Mouse (Mus musculus): ENCODE results near the gene Tcte2. TPM values are rescaled to one million over a fixed set of nuclear protein-coding genes. Genes with fewer than 3 reads are reported as not detected.
"Not testable (repeated sequence)": the region's sequence is repeated elsewhere in the genome, so short reads cannot be mapped to it uniquely, and the experiment has no call there.

The Tcte2 gene
- total RNA-seq (2021), result 10 to 100 TPM; 12.9 to 15.9 TPM
- long read RNA-seq, experiment 1, partial matches to known transcripts, result 0 of 5 reads
- long read RNA-seq, experiment 1, other reads (novel, unspliced or antisense), result 4 of 5 reads
- long read RNA-seq, experiment 2, partial matches to known transcripts, result 1 of 9 reads
- long read RNA-seq, experiment 2, other reads (novel, unspliced or antisense), result 4 of 9 reads

- DNase-seq (ENCODE audit: low spot score in 2 of 2), result peak in 1 of 2 experiments; percentile 33
- intact Hi-C loops (cut with DNase I), result loop anchor here (5.0 kb wide), 2 partner anchors 66 to 289 kb away; no protein-coding TSS in a partner anchor
These were observed at the start of gene Tcte2 for GRCm38 (mm10) chr17:13761179-13761913. TSS of gene Tcte2 (minus strand) at chr17:13761825.

DNA sequence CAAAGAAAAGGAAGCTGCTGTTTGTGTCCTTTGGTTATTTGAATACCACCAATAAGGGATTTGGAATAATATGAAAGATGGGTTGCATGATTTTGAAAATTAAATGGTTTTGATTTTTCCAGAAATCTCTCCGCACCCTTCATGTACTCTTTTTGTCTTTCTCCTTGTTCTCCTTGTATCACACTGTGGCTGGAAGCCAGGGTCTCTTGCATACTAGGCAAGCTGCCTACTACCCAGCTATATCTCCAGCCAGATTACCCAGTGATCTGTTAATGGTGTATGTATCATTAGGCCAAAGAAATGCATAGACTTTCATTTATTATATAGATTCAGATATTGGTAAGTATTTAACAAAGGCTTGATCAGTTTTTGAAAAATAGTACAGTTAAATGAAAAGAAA lies 44.4 kb upstream of the Tcte2 start:
- intact Hi-C loops (cut with DNase I), result no loop called here
- no peak for DNase-seq (ENCODE audit: low spot score in 2 of 2)

DNA sequence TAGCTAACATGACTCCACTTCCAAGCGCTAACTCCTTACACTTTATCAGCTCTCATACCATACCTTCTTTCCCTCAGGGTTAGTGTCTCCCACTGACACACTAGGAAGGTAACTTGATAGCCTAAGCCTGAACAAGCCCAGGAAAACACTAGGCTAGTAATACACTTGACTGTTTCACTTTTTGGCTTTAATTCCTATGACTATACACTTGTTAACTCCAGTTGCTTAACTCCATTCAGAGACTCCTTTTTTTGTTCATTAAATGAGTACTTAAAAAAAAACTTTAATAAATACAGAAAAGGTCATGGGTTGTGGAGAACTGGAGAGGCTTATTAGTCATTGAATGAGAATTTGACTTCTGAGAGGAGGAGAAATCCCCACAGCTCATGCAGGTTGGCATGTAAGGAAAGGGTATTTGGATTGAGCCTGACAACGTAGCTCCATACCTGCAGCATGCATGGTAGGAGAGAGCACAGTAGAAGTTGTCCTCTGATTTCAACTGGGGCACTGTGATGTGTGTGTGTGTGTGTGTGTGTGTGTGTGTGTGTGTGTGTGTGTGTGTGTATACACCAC lies 41.3 kb upstream of the Tcte2 start:
- intact Hi-C loops (cut with DNase I), result no loop called here
- no peak for DNase-seq (ENCODE audit: low spot score in 2 of 2)

DNA sequence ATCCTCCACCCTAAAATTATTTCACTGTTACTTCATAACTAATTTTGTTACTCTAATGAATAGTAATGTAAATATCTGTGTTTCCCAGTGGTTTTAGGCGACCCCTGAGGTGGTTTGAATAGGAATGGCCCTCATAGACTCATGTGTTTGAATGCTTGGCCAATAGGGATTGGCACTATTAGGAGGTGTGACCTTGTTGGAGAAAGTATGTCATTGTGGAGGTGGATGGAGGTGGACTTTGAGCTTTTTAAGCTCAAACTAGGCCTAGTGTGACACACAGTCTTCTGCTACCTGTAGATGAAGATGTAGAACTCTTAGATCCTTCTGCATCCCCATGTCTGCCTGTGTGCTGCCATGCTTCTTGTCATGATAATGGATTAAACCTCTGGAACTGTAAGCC lies 36.1 kb upstream of the Tcte2 start:
- DNase-seq (ENCODE audit: low spot score in 2 of 2), result no peak
- intact Hi-C loops (cut with DNase I), result no loop called here

DNA sequence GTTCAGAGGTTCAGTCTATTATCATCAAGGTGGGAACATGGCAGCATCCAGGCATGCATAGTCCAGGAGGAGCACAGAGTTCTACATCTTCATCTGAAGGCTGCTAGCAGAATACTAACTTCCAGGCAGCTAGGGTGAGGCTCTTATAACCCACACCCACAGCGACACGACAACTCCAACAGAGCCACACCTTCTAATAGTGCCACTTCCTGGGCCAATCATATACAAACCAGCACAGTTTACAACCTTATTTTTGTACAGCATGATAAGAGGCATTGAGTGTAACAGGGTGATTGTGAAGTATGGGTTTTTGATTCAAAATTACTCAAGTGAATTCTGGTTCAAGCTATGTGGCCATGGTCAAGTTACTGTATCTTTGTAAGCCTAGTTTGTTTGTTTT lies 28.4 kb upstream of the Tcte2 start:
- DNase-seq (ENCODE audit: low spot score in 2 of 2); intact Hi-C loops (cut with DNase I): not testable (repeated sequence)

- DNase-seq (ENCODE audit: low spot score in 2 of 2), result no peak
- intact Hi-C loops (cut with DNase I), result no loop called here
These were observed 21.8 kb upstream of the Tcte2 start for GRCm38 (mm10) chr17:13783469-13783868.

- intact Hi-C loops (cut with DNase I), result no loop called here
- no peak for DNase-seq (ENCODE audit: low spot score in 2 of 2)
These were observed 20.3 kb upstream of the Tcte2 start for GRCm38 (mm10) chr17:13781948-13782347.

DNA sequence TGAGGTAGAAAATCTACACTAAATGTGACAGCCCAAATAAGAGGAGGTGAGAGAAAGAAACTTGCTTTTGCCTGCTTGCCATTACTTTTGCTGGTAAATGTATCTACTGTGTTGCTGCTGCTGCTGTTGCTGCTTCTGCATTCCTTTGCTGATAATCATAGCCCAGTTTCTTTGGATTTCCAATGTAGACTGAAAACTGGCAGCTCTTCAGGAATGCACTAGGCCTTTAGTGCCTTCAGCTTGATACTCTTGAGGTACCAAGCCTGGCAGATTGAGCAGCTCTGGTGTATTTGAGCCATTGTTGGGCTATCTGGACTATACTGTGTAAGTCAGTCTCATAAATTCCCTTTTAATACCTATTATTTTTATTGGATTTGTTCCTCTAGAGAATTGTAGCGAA lies 17.2 kb upstream of the Tcte2 start:
- intact Hi-C loops (cut with DNase I), result no loop called here
- no peak for DNase-seq (ENCODE audit: low spot score in 2 of 2)

DNA sequence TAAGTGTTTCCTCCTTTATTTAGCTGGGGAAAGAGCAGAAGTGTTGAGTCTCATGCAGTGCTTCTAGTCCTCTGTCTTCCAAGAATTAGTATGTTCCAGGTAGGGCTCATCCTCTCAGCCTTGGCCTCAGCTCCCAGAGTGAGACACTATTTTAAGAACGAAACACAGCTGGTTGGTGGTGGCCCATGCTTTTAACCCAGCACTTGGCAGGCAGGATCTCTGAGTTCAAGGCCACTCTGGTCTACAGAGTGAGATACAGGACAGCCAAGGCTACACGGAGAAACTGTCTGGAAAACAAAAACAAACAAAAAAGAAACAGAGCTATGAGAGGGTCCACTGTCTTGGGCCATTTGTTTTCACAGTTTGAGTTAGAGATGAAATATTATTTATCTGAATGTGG lies 16.1 kb upstream of the Tcte2 start:
- intact Hi-C loops (cut with DNase I), result no loop called here
- DNase-seq (ENCODE audit: low spot score in 2 of 2), result no peak

DNA sequence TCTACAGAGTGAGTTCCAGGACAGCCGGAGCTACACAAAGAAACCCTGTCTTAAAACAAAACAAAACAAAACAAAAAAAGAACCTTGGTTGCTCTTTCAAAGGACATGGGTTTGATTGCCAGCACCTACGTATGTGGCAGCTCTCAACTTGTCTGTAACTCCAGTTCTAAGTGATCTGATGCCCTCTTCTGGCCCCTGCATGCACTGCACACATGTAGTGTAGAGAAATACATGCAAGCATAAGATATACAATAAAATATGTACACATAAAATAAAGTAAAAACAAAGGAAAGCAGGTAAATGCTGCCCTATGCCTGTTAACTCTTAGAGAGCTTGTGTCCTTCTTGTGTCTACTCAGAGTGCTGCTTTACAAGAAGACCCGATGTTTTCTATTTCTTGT lies 7.6 kb upstream of the Tcte2 start:
- intact Hi-C loops (cut with DNase I), result no loop called here
- peak in 1 of 2 experiments; percentile 63 for DNase-seq (ENCODE audit: low spot score in 2 of 2)

GRCm38 (mm10) chr17:13768531-13768930 lies 6.9 kb upstream of the Tcte2 start:
- intact Hi-C loops (cut with DNase I), result no loop called here
- DNase-seq (ENCODE audit: low spot score in 2 of 2), result no peak

GRCm38 (mm10) chr17:13764911-13765310 lies 3.3 kb upstream of the Tcte2 start:
- DNase-seq (ENCODE audit: low spot score in 2 of 2), result not testable (repeated sequence)
- intact Hi-C loops (cut with DNase I), result loop anchor here (5.0 kb wide), 2 partner anchors 62 to 293 kb away; no protein-coding TSS in a partner anchor

DNA sequence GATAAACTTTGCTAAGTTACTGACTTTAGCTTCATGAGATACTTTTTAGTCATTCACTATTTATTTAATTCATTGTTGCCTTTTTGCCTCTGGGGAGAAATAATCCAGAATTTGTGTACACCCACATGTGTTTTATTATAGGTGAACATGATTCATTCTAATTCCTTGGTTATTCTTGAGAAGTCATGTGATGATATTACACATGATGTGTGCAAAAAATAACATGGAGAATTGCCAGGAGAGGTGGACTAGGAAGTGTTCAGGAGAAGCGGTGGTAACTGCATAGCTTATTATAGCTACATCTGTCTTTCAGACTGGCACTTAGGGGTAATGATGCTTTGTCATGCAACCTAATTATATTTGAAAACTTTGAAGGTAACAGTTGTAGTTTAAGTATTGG lies 2.2 kb upstream of the Tcte2 start:
- DNase-seq (ENCODE audit: low spot score in 2 of 2), result no peak
- intact Hi-C loops (cut with DNase I), result loop anchor here (5.0 kb wide), 2 partner anchors 63 to 292 kb away; no protein-coding TSS in a partner anchor

- no peak for DNase-seq (ENCODE audit: low spot score in 2 of 2)
- intact Hi-C loops (cut with DNase I), result loop anchor here (5.0 kb wide), 2 partner anchors 67 to 288 kb away; no protein-coding TSS in a partner anchor
These were observed 898 bp downstream of the Tcte2 start for GRCm38 (mm10) chr17:13760675-13761178.

- intact Hi-C loops (cut with DNase I), result loop anchor here (5.0 kb wide), 3 partner anchors 67 to 288 kb away; no protein-coding TSS in a partner anchor
These were observed 1.6 kb downstream of the Tcte2 start, which contains the start of gene Afdn for GRCm38 (mm10) chr17:13759853-13760627. TSS of gene Afdn (plus strand) at chr17:13760539.

GRCm38 (mm10) chr17:13759156-13759852 lies 2.3 kb downstream of the Tcte2 start:
- DNase-seq (ENCODE audit: low spot score in 2 of 2), result peak; percentile 34 to 72
- intact Hi-C loops (cut with DNase I), result loop anchor here (5.0 kb wide), 1 partner anchor 77 kb away; no protein-coding TSS in a partner anchor

More at GRCm38 (mm10) chr17:13759853-13760627, 1.6 kb downstream of the Tcte2 start, which contains the start of gene Afdn:
- DNase-seq (ENCODE audit: low spot score in 2 of 2), result peak; percentile 80 to 83

DNA sequence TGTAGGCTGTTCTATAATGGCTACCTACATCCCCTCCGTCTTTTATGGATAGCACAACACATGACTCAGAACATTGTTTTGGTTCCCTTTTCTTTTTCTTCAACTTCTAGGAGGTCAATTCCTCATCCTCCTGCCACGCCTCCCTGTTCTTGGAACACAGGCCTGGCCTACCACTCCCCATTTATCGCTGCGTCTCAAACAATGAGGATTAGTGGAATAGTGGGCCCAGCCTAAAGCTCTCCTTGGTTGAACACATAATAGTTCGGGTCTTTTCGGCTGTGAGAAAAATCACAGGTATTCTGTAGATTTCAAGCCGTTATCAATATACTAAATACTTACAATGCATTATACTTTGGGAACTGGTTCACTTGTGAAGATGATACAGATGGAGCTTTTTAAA lies 3.0 kb downstream of the Tcte2 start:
- no peak for DNase-seq (ENCODE audit: low spot score in 2 of 2)
- intact Hi-C loops (cut with DNase I), result loop anchor here (5.0 kb wide), 1 partner anchor 76 kb away; no protein-coding TSS in a partner anchor

DNA sequence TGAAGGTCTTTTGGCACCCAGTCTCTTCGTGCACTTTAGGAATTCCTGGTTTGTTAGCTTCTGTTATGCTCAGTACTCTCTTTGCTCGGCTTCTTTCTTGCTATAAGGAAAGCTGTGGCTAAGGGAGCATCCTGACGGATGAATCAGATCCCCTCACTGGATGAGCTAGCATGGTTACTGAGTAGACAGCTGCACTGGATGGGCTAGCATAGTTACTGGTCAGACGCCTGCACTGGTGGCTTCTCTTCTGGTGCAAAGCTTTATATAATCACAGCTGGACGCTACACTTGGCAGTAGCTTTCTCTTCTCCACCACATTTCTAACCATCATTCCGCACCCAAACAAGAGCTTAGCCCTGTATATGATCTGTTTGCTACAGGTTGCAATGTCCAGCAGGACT lies 6.7 kb downstream of the Tcte2 start:
- intact Hi-C loops (cut with DNase I), result loop anchor here (5.0 kb wide), 1 partner anchor 73 kb away; no protein-coding TSS in a partner anchor
- no peak for DNase-seq (ENCODE audit: low spot score in 2 of 2)

GRCm38 (mm10) chr17:13753918-13754317 lies 7.7 kb downstream of the Tcte2 start:
- intact Hi-C loops (cut with DNase I), result no loop called here

More at GRCm38 (mm10) chr17:13753918-13754317, 7.7 kb downstream of the Tcte2 start:
- DNase-seq (ENCODE audit: low spot score in 2 of 2), result no peak

All from left cerebral cortex, postnatal 14 days (tissue).